Mouse (Mus musculus): Measurements from ENCODE around the gene Dctn2. TPM values are rescaled to one million over a fixed set of nuclear protein-coding genes. Genes with fewer than 3 reads are reported as not detected.

Dctn2 gene
- 65.9 TPM in 2 replicates for polyA plus RNA-seq (2015; fragmentation: Nextera tagmentation; extraction: Ambion mirVana)

DNA sequence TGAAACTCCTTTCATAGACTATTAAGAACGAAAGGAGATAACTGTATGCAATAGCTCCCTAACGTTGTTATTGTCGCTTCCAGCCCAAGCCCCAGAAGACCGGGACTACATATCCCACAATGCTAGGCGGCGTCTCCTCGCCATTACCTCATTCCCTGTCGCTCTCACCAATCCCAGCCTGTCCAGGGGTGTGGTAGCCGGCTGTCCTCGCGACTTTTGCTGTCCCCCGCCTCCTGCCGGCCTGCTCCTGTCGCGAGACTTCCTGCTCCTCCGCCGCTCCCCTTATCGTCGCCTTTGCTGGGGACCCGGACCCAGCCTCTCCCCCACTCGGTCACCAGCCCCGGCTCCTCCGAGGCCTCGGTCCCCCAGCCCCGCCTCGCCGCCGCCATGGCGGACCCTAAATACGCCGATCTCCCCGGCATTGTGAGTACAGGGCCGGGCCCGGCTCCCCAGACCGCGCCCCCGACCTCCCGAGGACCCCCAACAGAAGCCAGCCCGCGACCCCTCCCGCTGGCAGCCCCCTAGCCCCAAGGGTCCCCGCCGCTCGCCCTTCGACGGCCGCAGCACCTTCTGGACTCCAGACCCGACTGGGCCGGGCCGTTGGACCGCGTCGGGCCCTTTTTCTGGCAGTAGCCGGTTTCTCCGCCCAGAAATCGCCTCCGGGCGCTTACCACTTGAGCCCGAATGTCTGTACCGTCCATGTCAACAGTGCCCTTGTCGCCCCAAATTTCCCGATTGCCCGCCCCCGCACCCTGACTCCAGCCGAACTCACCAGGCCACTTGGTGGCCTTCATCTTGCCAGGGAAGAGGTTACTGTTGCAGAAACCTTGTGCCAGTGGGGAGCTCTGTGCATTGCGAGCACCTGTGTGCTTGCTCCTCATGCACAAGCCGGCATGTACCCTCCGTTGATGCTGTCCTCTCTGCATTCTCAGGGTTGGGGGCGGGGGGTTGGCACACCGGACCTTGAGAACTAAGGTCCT is at the start of gene Dctn2:
TSS of gene Dctn2 (plus strand) at position 257 of the 980 bp plus-strand sequence.
- Histone ChIP-seq H3K27ac (ENCODE audit: low read length) (peak within 1 kb of the TSS; percentile 91), H3K9me3 (replicated peaks; ENCODE audit: control insufficient read depth, low read length) (no peaks in the 10 kb centered on the region), H3K4me2 (ENCODE audit: low read depth, low read length) (peak within 1 kb of the TSS; percentile 85), H3K27me3 (ENCODE audit: control insufficient read depth, insufficient read depth, low read depth, low read length) (peaks cover 22% of the 10 kb centered on the region), H3K4me1 (ENCODE audit: control insufficient read depth, low read depth, low read length) (peaks cover 24% of the 10 kb centered on the region), H3K36me3 (ENCODE audit: control insufficient read depth, insufficient read depth) (peaks cover 3% of the 10 kb centered on the region; the same call in 1 of the 2 replicates), H3K4me3 (ENCODE audit: low read depth, low read length) (peak within 1 kb of the TSS; percentile 88), H3K9ac (ENCODE audit: low read depth, low read length) (peak within 1 kb of the TSS; percentile 100)
- under 1% methylated on average over 69 of the region's 70 CpGs for WGBS (ENCODE audit: insufficient replicate concordance)
- peak; percentile 99 for ATAC-seq (ENCODE audit: low read depth)

DNA sequence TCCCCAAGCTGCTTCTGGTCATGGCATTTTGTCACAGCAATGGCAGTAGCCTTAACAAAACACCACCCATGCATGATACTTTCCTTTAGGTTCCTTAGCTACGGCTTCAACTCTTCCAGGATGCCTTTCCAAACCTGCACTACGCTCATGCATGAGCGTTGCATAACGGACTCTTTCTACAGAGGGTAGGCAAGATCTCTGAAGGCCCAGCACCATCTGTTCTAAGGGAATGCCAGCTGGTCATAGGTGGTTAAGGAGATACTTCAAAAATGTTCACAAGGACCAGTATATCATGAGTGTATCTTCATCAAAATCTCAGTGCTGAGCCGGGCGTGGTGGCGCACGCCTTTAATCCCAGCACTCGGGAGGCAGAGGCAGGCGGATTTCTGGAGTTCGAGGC is 49.7 kb upstream of the Dctn2 start:
- Histone ChIP-seq H3K9me3 (replicated peaks; ENCODE audit: control insufficient read depth, low read length) (no peaks in the 10 kb centered on the region), H3K27me3 (ENCODE audit: control insufficient read depth, insufficient read depth, low read depth, low read length) (no peaks in the 10 kb centered on the region), H3K4me2 (ENCODE audit: low read depth, low read length) (no peak overlapping the region), H3K27ac (ENCODE audit: low read length) (no peak overlapping the region), H3K4me3 (ENCODE audit: low read depth, low read length) (no peak overlapping the region), H3K36me3 (ENCODE audit: control insufficient read depth, insufficient read depth) (no peaks in the 10 kb centered on the region), H3K4me1 (ENCODE audit: control insufficient read depth, low read depth, low read length) (peaks cover 4% of the 10 kb centered on the region), H3K9ac (ENCODE audit: low read depth, low read length) (no peak overlapping the region)
- no peak for ATAC-seq (ENCODE audit: low read depth)
- 88% methylated on average over 11 of the region's 11 CpGs for WGBS (ENCODE audit: insufficient replicate concordance)

DNA sequence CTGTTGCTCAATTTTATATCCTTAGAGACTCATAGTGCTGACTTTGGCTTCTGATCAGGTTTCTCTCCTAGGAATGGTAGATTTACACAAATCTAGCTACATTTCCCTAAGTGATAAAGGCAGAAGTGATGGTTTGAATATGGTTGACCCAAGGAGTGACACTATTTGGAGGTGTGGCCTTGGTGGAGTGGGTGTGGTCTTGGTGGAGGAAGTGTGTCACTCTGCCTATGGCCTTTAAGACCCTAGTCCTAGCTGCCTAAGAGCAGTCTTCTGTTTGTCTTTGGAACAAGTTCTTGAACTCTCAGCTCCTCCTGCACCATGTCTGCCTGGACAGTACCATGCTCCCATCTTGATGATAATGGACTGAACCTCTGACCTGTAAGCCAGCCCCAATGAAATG is 49.0 kb upstream of the Dctn2 start:
- H3K9me3 ChIP-seq (replicated peaks; ENCODE audit: control insufficient read depth, low read length) = no peaks in the 10 kb centered on the region
- no peak for ATAC-seq (ENCODE audit: low read depth)
- no peak overlapping the region for H3K27ac ChIP-seq (ENCODE audit: low read length)
- H3K4me3 ChIP-seq (ENCODE audit: low read depth, low read length) = no peak overlapping the region
- no peaks in the 10 kb centered on the region for H3K27me3 ChIP-seq (ENCODE audit: control insufficient read depth, insufficient read depth, low read depth, low read length)
- no peaks in the 10 kb centered on the region; the same call in none of the 2 replicates for H3K4me1 ChIP-seq (ENCODE audit: control insufficient read depth, low read depth, low read length)
- H3K9ac ChIP-seq (ENCODE audit: low read depth, low read length) = no peak overlapping the region
- no peak overlapping the region for H3K4me2 ChIP-seq (ENCODE audit: low read depth, low read length)
- H3K36me3 ChIP-seq (ENCODE audit: control insufficient read depth, insufficient read depth) = no peaks in the 10 kb centered on the region

DNA sequence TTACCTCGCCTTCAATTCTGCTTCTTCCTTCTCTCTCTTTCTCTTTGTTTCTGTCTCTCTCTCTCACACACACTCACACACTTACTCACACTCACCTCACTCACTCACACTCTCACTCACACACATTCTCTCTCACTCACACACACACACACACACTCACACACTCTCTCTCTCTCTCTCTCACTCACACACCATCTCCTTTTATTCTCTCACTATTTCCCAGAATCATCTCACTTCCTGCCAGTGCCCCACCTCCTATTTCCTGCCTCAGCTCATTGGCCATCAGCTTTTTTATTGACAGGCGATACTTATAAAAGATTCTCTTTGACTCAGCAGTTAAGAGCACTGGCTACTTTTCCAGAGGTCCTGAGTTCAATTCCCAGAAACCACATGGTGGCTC is 47.8 kb upstream of the Dctn2 start:
- Histone ChIP-seq H3K27me3 (ENCODE audit: control insufficient read depth, insufficient read depth, low read depth, low read length) (no peaks in the 10 kb centered on the region), H3K4me1 (ENCODE audit: control insufficient read depth, low read depth, low read length) (no peaks in the 10 kb centered on the region; the same call in 1 of the 2 replicates), H3K36me3 (ENCODE audit: control insufficient read depth, insufficient read depth) (no peaks in the 10 kb centered on the region), H3K9me3 (replicated peaks; ENCODE audit: control insufficient read depth, low read length) (no peaks in the 10 kb centered on the region), H3K9ac (ENCODE audit: low read depth, low read length) (no peak overlapping the region), H3K27ac (ENCODE audit: low read length) (no peak overlapping the region), H3K4me3 (ENCODE audit: low read depth, low read length) (no peak overlapping the region), H3K4me2 (ENCODE audit: low read depth, low read length) (no peak overlapping the region)
- no peak for ATAC-seq (ENCODE audit: low read depth)
- 76% methylated on average over 2 of the region's 2 CpGs for WGBS (ENCODE audit: insufficient replicate concordance)

DNA sequence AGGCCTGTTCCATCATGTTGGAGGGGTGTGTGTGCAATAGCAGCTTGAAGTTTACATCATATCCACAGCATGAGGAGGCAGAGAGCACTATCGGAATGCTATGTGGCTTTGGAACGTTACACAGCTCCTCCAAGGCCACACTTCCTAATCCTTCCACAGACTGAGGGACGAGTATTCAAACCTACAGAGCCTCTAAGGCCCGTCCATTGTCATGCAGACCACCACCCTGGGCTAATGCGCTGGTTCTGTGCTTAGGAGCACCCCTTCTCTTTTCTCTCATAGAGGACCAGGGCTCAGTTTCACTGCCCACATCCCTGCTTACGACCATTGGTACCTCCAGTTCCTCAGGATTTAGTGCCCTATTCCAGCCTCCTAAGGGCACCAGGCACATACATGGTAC is 41.0 kb upstream of the Dctn2 start:
- no peaks in the 10 kb centered on the region for H3K27me3 ChIP-seq (ENCODE audit: control insufficient read depth, insufficient read depth, low read depth, low read length)
- 53% methylated on average over 6 of the region's 6 CpGs for WGBS (ENCODE audit: insufficient replicate concordance)
- no peak overlapping the region for H3K9ac ChIP-seq (ENCODE audit: low read depth, low read length)
- H3K27ac ChIP-seq (ENCODE audit: low read length) = no peak overlapping the region
- no peaks in the 10 kb centered on the region for H3K9me3 ChIP-seq (replicated peaks; ENCODE audit: control insufficient read depth, low read length)
- no peak overlapping the region for H3K4me3 ChIP-seq (ENCODE audit: low read depth, low read length)
- ATAC-seq (ENCODE audit: low read depth) = no peak
- H3K4me2 ChIP-seq (ENCODE audit: low read depth, low read length) = no peak overlapping the region
- no peaks in the 10 kb centered on the region; the same call in 1 of the 2 replicates for H3K4me1 ChIP-seq (ENCODE audit: control insufficient read depth, low read depth, low read length)
- no peaks in the 10 kb centered on the region for H3K36me3 ChIP-seq (ENCODE audit: control insufficient read depth, insufficient read depth)

DNA sequence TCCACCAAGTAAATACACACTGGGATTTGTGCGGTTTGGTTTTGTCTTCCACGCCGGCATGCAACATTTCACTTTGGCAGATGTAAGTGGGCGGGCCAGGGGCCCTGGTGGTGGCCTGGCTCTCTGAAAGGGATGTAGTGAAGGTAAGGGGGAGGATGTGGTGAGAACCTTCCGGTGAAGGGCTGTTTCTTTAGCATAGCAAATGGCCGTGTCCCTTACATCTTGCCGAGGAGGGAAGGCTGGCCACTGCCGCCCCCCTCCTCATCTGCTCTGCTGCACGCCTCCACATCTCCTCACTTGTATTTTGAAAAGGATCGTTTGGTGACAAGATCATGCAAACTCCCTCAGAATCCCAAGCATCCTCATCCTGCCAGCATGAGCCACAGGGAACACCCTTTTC is 40.4 kb upstream of the Dctn2 start:
- no peak overlapping the region for H3K27ac ChIP-seq (ENCODE audit: low read length)
- no peak for ATAC-seq (ENCODE audit: low read depth)
- H3K4me1 ChIP-seq (ENCODE audit: control insufficient read depth, low read depth, low read length) = no peaks in the 10 kb centered on the region; the same call in none of the 2 replicates
- 22% methylated on average over 10 of the region's 10 CpGs for WGBS (ENCODE audit: insufficient replicate concordance)
- no peaks in the 10 kb centered on the region for H3K27me3 ChIP-seq (ENCODE audit: control insufficient read depth, insufficient read depth, low read depth, low read length)
- no peak overlapping the region for H3K9ac ChIP-seq (ENCODE audit: low read depth, low read length)
- H3K4me2 ChIP-seq (ENCODE audit: low read depth, low read length) = no peak overlapping the region
- no peaks in the 10 kb centered on the region for H3K36me3 ChIP-seq (ENCODE audit: control insufficient read depth, insufficient read depth)
- no peak overlapping the region for H3K4me3 ChIP-seq (ENCODE audit: low read depth, low read length)
- no peaks in the 10 kb centered on the region for H3K9me3 ChIP-seq (replicated peaks; ENCODE audit: control insufficient read depth, low read length)

DNA sequence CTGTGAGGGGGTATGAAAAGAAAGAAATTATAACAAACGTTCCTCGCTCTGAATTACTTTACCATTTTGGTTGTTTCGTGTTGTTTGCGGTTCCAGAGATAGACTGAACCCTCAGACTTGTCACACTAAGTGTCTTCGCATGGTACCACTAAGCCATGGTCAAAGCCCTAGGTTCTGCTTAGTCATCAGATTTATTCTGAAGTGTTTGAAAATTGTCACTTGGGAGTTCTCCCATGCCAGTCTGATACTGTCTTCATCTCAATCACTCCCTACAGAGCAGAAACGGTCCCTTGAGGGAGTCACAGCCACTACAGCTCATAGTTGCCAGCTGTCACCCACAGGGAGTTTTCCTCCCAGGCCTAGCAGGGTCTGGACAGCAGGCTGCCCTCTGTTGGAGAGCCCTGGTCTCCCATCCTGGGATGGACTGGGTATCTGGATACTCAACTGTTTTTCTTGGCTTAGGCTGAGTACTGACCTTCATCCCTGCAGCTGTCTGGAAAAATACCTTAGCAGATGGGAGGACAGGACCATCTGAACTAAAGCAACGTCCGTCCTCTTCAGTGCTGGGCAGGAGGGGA is 39.8 kb upstream of the Dctn2 start:
- H3K9ac ChIP-seq (ENCODE audit: low read depth, low read length) = no peak overlapping the region
- ATAC-seq (ENCODE audit: low read depth) = no peak
- no peak overlapping the region for H3K4me2 ChIP-seq (ENCODE audit: low read depth, low read length)
- no peaks in the 10 kb centered on the region; the same call in none of the 2 replicates for H3K4me1 ChIP-seq (ENCODE audit: control insufficient read depth, low read depth, low read length)
- WGBS (ENCODE audit: insufficient replicate concordance) = 53% methylated on average over 8 of the region's 8 CpGs
- H3K9me3 ChIP-seq (replicated peaks; ENCODE audit: control insufficient read depth, low read length) = no peaks in the 10 kb centered on the region
- H3K4me3 ChIP-seq (ENCODE audit: low read depth, low read length) = no peak overlapping the region
- no peaks in the 10 kb centered on the region for H3K27me3 ChIP-seq (ENCODE audit: control insufficient read depth, insufficient read depth, low read depth, low read length)
- H3K36me3 ChIP-seq (ENCODE audit: control insufficient read depth, insufficient read depth) = no peaks in the 10 kb centered on the region
- H3K27ac ChIP-seq (ENCODE audit: low read length) = no peak overlapping the region

DNA sequence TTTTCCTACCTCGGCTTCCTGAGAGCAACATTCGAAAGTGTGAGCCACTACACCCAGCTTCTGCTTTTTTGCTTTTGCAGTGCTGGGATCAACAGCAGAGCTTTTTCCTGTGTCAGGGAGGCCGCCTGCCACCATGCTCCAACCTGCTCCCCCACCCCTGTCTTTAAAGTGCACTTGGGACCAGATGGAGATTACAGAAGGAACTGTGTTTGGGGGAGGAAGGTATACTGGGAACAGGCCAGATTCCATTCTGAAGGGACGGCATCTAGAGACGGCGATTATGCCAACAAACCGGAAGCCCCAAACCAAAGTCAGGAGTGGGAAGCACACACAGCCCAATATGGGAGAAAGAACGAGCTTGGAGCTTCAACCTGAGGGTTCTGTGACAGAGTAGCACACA is 39.0 kb upstream of the Dctn2 start:
- no peak for ATAC-seq (ENCODE audit: low read depth)
- no peaks in the 10 kb centered on the region for H3K27me3 ChIP-seq (ENCODE audit: control insufficient read depth, insufficient read depth, low read depth, low read length)

DNA sequence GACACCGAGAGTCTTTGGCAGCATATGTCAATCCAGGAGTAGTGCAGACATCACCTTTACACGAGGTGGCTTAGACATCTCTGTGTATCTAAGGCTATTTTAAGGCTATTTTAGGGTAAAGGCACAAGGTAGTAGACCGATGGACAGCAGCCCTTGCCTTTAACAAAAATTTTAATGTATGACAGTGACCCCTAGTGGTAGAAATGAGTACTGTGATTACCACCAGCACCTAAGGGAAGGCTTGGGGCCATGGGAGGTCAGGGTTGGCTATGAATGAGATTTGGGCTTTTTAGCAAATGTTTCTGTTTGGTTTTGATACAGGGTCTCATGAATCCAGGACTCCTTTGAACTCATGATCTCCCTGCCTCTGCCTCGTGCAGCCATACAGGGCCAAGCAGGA is 37.3 kb upstream of the Dctn2 start:
- WGBS (ENCODE audit: insufficient replicate concordance) = 23% methylated on average over 4 of the region's 4 CpGs
- Histone ChIP-seq H3K27ac (ENCODE audit: low read length) (no peak overlapping the region), H3K4me2 (ENCODE audit: low read depth, low read length) (no peak overlapping the region), H3K36me3 (ENCODE audit: control insufficient read depth, insufficient read depth) (no peaks in the 10 kb centered on the region), H3K9me3 (replicated peaks; ENCODE audit: control insufficient read depth, low read length) (no peaks in the 10 kb centered on the region), H3K9ac (ENCODE audit: low read depth, low read length) (no peak overlapping the region), H3K4me1 (ENCODE audit: control insufficient read depth, low read depth, low read length) (no peaks in the 10 kb centered on the region; the same call in none of the 2 replicates), H3K27me3 (ENCODE audit: control insufficient read depth, insufficient read depth, low read depth, low read length) (no peaks in the 10 kb centered on the region), H3K4me3 (ENCODE audit: low read depth, low read length) (no peak overlapping the region)
- ATAC-seq (ENCODE audit: low read depth) = peak; percentile 76

More for the DNA sequence above, 39.0 kb upstream of the Dctn2 start:
- Histone ChIP-seq H3K36me3 (ENCODE audit: control insufficient read depth, insufficient read depth) (no peaks in the 10 kb centered on the region), H3K4me3 (ENCODE audit: low read depth, low read length) (no peak overlapping the region), H3K4me1 (ENCODE audit: control insufficient read depth, low read depth, low read length) (no peaks in the 10 kb centered on the region; the same call in none of the 2 replicates), H3K9me3 (replicated peaks; ENCODE audit: control insufficient read depth, low read length) (no peaks in the 10 kb centered on the region), H3K9ac (ENCODE audit: low read depth, low read length) (no peak overlapping the region), H3K4me2 (ENCODE audit: low read depth, low read length) (no peak overlapping the region), H3K27ac (ENCODE audit: low read length) (no peak overlapping the region)
- WGBS (ENCODE audit: insufficient replicate concordance) = 57% methylated on average over 8 of the region's 8 CpGs

Data from liver, embryonic 16.5 days (tissue).